Mouse (Mus musculus): Measurements from ENCODE around the gene Crisp2.

GRCm38 (mm10) chr17:40767120-40767519 lies 39.7 kb downstream of the Crisp2 start:
- TF ChIP-seq CTCF (IDR thresholded peaks at IDR 0.05; ENCODE audit: low read depth) (no peak), EP300 (IDR thresholded peaks at IDR 0.05; ENCODE audit: low read depth) (no peak)
